Mouse (Mus musculus): Measurements from ENCODE around the gene Rasl12.

The Rasl12 gene

GRCm38 (mm10) chr9:65398279-65398678 is at the start of gene Rasl12:
TSS of gene Rasl12 (plus strand) at chr9:65398506.
- peak; percentile 14 for DNase-seq (ENCODE audit: low spot score)

GRCm38 (mm10) chr9:65353251-65353650 is 45.1 kb upstream of the Rasl12 start:
- no peak for DNase-seq (ENCODE audit: low spot score)

DNA sequence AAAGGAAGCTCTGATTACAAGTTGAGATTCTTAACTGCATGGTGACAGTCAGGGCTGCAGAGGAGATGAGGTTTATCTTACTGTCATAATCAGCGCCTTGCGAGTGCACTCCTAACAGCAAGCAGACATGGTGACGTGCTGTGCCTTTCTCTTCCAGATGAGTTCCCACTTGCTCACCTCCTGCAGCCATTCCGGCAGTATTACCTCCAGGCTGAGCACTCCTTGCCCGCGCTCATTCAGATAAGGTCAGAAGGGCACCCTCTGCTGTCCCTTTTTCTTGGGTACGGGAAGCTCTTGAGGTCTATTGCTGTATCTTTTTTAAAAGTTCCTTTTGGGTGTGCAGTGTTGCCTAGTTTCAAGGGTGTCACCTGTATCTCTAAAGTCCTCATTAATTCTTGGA is 41.7 kb upstream of the Rasl12 start:
- DNase-seq (ENCODE audit: low spot score), result no peak

GRCm38 (mm10) chr9:65356971-65357370 is 41.3 kb upstream of the Rasl12 start:
- no peak for DNase-seq (ENCODE audit: low spot score)

GRCm38 (mm10) chr9:65358956-65359480 is 39.3 kb upstream of the Rasl12 start:
- DNase-seq (ENCODE audit: low spot score), result no peak

- DNase-seq (ENCODE audit: low spot score), result no peak
Measured at GRCm38 (mm10) chr9:65360641-65361448, 37.5 kb upstream of the Rasl12 start, which contains the start of gene Ubap1l. TSS of gene Ubap1l (plus strand) at chr9:65361041.

DNA sequence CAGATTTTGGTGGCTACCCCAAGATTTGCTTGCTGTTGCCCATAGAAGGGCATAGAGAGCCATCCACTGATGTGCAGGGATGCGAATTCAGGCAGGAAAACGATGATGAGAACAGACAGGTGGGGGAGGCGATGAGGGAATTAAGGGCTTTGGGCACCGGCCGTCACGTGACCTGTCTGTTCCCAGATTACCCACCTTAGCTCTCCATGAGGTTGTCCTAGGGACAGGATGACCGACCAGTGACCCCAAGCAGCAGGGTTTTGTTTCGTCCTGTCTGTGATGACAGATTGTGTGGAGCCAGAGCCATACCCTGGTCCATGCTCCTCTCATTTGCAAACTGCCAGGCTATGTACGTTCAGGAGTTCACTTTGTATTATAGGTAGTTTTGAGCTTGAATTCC is 34.6 kb upstream of the Rasl12 start:
- no peak for DNase-seq (ENCODE audit: low spot score)

DNA sequence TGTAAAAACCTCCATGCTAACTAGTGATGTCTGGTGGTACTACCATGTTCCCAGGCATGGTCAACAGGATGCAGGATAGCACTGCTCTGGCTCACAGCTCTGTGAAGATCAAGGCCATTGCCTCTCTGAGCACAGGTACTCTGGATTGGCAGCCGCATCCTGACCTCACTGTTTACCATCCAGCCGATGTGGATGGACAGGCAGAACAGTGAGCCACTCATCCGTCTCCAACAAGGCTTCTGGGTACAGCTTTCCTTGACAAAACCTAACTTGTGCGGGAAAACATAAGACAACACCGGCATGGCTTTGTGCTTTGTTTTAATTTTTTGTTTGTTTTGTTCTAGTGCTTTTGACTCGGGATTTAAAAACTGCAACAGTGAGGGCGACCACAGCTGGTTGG is 32.6 kb upstream of the Rasl12 start:
- no peak for DNase-seq (ENCODE audit: low spot score)

DNA sequence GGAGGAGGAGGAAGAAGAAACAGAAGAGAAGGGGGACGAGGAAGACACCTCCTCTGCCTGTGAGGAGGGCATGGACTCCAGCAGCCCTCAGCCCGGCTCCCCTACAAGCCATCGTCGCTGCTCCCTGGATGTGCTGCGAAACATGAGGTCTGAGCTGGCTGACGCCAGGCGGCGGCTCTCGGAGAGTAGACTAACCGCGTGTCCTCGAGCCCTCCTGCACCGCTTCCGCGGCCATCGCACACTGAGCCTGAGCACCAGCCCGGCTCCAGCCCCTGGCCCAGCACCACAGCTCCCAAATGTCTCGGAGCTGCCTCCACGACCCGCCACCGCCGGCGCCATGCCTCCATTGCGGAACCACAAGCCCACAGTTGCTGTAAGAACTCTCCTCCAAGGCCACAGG is 26.6 kb upstream of the Rasl12 start:
- DNase-seq (ENCODE audit: low spot score), result no peak

DNA sequence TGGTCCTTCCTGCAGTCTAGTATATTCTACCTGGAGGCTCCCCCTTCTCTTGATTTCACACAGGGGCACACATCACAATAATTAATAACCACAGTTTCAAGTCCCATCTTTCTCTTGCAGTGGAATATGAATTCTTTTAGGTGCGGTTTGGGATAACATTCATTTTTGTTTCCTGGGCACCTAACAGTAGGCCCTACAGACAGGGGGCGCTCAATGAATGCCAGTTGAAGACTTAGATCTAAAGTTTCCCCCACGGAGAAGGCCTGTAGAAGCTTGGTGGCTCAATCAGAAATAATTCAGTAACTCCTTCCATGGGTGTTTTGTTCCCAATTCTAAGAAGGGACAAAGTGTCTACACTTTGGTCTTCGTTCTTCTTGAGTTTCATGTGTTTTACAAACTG is 25.9 kb upstream of the Rasl12 start:
- no peak for DNase-seq (ENCODE audit: low spot score)

- no peak for DNase-seq (ENCODE audit: low spot score)
Measured at GRCm38 (mm10) chr9:65374468-65375162, 23.7 kb upstream of the Rasl12 start.

GRCm38 (mm10) chr9:65375163-65375934 is 23.0 kb upstream of the Rasl12 start:
- no peak for DNase-seq (ENCODE audit: low spot score)

DNA sequence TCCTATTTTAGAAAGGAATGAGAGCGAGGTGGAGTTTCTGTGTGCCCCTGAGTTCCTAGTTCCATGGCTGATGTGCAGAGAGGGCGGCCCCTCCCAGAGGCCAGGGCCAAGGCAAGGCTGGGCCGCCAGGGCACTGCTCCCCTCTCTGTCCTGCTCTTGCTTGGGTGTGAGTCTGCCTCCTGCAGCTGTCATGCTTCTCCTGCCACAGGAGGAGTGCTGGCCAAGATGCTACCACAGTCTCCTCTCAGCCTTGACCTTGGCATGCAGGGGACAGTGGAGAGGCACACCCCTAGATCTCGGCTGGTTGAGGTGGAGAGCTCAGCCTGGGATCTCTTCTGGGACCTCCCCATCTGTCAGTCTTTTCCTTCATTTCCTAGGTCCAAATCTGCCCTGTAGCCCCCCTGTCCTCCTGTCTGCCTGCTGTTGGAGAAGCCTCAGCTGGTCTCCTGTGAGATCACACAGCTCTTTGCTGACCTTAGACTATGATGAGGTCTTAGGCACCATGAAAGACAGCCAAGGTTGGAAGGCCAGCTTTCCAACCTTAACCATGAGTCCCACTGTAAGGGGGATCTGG is 17.2 kb upstream of the Rasl12 start:
- DNase-seq (ENCODE audit: low spot score), result no peak

DNA sequence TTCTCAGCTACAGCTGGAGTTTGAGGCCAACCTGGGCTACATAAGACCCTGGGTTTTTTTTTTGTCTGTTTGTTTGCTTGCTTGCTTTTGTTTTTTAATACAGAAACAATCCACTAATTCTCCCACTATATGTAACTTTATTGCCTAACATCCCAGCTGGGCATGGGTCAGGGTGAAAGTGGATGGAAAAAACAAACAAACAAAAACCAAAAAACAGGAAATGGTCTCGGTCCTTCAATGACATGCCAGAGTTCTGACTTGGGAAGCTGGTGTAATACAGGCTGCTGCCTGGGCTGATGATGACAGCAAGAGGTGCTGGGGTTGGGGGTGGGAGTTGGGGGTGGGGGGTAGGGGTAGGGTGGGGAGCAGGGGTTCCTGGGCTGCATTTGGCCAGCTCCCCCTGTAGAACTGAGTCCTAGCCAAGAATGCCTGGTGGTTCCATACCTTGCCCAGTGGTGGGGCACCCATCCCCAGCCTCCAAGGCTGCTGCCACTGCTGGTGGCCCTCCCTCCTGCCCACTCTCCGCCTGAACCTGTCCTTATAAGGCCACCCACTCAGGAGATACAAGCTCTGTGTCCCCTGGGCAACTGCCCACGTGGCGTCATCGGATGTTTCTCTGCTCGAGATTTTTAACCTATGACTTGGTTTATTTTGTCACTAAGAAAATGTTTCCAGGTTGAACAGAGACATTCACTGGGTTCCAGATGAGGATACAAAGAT is 16.1 kb upstream of the Rasl12 start:
- no peak for DNase-seq (ENCODE audit: low spot score)

- DNase-seq (ENCODE audit: low spot score), result no peak
Measured at GRCm38 (mm10) chr9:65382751-65383097, 15.6 kb upstream of the Rasl12 start.

DNA sequence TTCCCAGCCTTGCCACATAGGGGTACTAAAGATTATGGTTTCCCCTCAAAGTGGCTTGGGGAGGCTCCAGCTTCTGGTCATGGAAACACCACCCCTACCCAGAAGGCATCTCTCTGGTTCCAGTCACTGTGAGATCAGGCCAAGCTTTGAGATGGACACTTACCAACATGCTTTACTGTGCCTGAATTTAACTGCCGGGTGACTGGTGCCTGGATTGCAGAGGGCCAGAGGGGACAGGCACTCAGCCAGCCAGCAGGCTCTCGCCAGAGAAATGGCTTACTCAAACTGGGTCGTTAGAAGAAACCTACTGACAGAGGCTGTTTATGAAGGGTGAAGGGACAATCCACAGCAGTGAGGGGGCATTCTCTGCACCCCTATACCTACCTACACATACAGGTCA is 14.0 kb upstream of the Rasl12 start:
- DNase-seq (ENCODE audit: low spot score), result no peak

GRCm38 (mm10) chr9:65386373-65387140 is 11.7 kb upstream of the Rasl12 start:
- no peak for DNase-seq (ENCODE audit: low spot score)

- DNase-seq (ENCODE audit: low spot score), result no peak
Measured at GRCm38 (mm10) chr9:65390752-65391612, 7.3 kb upstream of the Rasl12 start.

- no peak for DNase-seq (ENCODE audit: low spot score)
Measured at GRCm38 (mm10) chr9:65391613-65391964, 6.7 kb upstream of the Rasl12 start, which contains the start of gene Kbtbd13. TSS of gene Kbtbd13 (minus strand) at chr9:65391652.

All from spleen, adult 12 weeks (tissue).